Mouse (Mus musculus) layer of hippocampus, adult 8-10 months (tissue): ENCODE measurements around the gene Rbbp6. TPM values are rescaled to one million over a fixed set of nuclear protein-coding genes. Genes with fewer than 3 reads are reported as not detected.

Source experiments
- DNase-seq, 2 experiments: peaks; one replicate each; pipeline ENCODE4 v3.0.0; 2022; ENCODE audit warnings: low spot score in 2 of 2
- total RNA-seq, 4 experiments: library from RNA; stranded (reverse); gene quantifications; 2 replicates each; pipeline ENCODE4 v1.2.4; 2022

The Rbbp6 gene
- total RNA-seq, 4 experiments from 2014 or later: 63.1 to 71.0 (median 67.6) TPM

- no peak for DNase-seq
Observed at GRCm38 (mm10) chr7:122970864-122971420, 5.5 kb downstream of the Rbbp6 start.

- no peak for DNase-seq
Observed at GRCm38 (mm10) chr7:122972006-122972689, 6.7 kb downstream of the Rbbp6 start.

- no peak for DNase-seq
Observed at GRCm38 (mm10) chr7:122979514-122979913, 14.0 kb downstream of the Rbbp6 start.

- DNase-seq: no peak
Observed at GRCm38 (mm10) chr7:122998189-122998588, 32.7 kb downstream of the Rbbp6 start.

GRCm38 (mm10) chr7:122999871-123000396 is 34.4 kb downstream of the Rbbp6 start:
- no peak for DNase-seq

- DNase-seq: no peak
Observed at GRCm38 (mm10) chr7:123000796-123001195, 35.3 kb downstream of the Rbbp6 start.

GRCm38 (mm10) chr7:123001341-123002027 is 36.0 kb downstream of the Rbbp6 start:
- no peak for DNase-seq

- DNase-seq: no peak
Observed at GRCm38 (mm10) chr7:123002028-123002410, 36.5 kb downstream of the Rbbp6 start.

GRCm38 (mm10) chr7:123003207-123003606 is 37.7 kb downstream of the Rbbp6 start:
- DNase-seq: no peak

- DNase-seq: no peak
Observed at GRCm38 (mm10) chr7:123004442-123004841, 39.0 kb downstream of the Rbbp6 start.

- no peak for DNase-seq
Observed at GRCm38 (mm10) chr7:123006251-123006650, 40.8 kb downstream of the Rbbp6 start.

GRCm38 (mm10) chr7:123007743-123008142 is 42.3 kb downstream of the Rbbp6 start:
- no peak for DNase-seq

GRCm38 (mm10) chr7:123013466-123013865 is 48.0 kb downstream of the Rbbp6 start:
- DNase-seq: no peak

GRCm38 (mm10) chr7:123014729-123015128 is 49.2 kb downstream of the Rbbp6 start:
- no peak for DNase-seq

- DNase-seq: no peak
Observed at GRCm38 (mm10) chr7:123017627-123018026, 52.1 kb downstream of the Rbbp6 start.

GRCm38 (mm10) chr7:123025123-123025522 is 59.6 kb downstream of the Rbbp6 start:
- no peak for DNase-seq

GRCm38 (mm10) chr7:123030295-123030694 is 64.8 kb downstream of the Rbbp6 start:
- no peak for DNase-seq

- DNase-seq: peak; percentile 77 to 79
Observed at GRCm38 (mm10) chr7:123030709-123031181, 65.3 kb downstream of the Rbbp6 start.

- DNase-seq: peak; percentile 38 to 41
Observed at GRCm38 (mm10) chr7:123031211-123031743, 65.8 kb downstream of the Rbbp6 start.

GRCm38 (mm10) chr7:123035314-123035713 is 69.8 kb downstream of the Rbbp6 start:
- DNase-seq: no peak

- no peak for DNase-seq
Observed at GRCm38 (mm10) chr7:123039302-123039701, 73.8 kb downstream of the Rbbp6 start.

GRCm38 (mm10) chr7:123045146-123045545 is 79.7 kb downstream of the Rbbp6 start:
- DNase-seq: no peak
